Mouse (Mus musculus) testis, adult 2 months (tissue): ENCODE data around the gene Vstm5.

Experiments
- CTCF ChIP-seq: fragments of 200-500 bp; IDR thresholded peaks from 2 replicates; pipeline ENCODE4 v1.5.1; 2012; ENCODE audit warnings: low read depth, mild to moderate bottlenecking, inconsistent platforms, low read length, moderate library complexity; ENCODE audit not compliant: control insufficient read depth, insufficient read depth, insufficient replicate concordance
- POLR2A ChIP-seq: fragments of 200-500 bp; IDR thresholded peaks from 2 replicates; pipeline ENCODE4 v1.6.1; 2012; ENCODE audit warnings: low read depth, mild to moderate bottlenecking, inconsistent platforms, low read length, moderate library complexity; ENCODE audit not compliant: control insufficient read depth

DNA sequence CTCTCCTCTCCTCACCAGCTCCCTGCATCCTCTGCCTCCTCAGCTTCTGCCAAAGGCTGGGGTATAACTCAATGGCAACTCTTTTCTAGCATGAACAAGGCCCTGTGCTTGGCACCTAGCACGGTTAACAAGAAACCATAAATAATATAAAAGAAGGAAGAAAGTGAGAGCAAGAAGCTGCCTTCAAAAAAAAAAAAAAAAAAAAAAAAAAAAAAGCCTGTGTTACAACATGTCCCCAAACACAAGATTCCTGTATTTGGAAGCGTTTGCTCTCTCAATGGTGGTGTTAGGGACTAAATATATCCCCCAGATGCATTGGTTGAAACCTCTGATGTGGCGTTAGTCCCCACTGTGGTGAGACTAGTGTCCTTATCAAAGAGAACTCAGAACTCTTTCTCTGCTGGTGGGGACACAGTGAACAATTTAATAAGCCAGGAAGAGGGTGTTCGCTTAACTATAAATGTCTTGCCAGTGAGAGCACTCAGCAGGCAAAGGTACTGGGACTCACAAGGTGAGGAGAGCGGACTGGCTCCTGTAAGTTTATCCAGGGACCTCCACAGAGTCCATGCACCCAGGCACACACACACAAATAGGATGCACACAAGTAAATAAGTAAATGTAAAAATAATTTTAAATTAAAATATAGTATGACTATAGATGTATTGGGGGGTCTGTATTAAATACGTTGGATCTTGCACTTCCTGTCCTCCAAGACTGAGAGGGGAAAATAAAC, 2.2 kb downstream of the Vstm5 start:
- no peak for TF ChIP-seq CTCF
- no peak for TF ChIP-seq POLR2A
